Mouse (Mus musculus): Measurements from ENCODE around the gene Mettl7a2.
"Not testable (repeated sequence)": the region's sequence is repeated elsewhere in the genome, so short reads cannot be mapped to it uniquely, and the experiment has no call there.

DNA sequence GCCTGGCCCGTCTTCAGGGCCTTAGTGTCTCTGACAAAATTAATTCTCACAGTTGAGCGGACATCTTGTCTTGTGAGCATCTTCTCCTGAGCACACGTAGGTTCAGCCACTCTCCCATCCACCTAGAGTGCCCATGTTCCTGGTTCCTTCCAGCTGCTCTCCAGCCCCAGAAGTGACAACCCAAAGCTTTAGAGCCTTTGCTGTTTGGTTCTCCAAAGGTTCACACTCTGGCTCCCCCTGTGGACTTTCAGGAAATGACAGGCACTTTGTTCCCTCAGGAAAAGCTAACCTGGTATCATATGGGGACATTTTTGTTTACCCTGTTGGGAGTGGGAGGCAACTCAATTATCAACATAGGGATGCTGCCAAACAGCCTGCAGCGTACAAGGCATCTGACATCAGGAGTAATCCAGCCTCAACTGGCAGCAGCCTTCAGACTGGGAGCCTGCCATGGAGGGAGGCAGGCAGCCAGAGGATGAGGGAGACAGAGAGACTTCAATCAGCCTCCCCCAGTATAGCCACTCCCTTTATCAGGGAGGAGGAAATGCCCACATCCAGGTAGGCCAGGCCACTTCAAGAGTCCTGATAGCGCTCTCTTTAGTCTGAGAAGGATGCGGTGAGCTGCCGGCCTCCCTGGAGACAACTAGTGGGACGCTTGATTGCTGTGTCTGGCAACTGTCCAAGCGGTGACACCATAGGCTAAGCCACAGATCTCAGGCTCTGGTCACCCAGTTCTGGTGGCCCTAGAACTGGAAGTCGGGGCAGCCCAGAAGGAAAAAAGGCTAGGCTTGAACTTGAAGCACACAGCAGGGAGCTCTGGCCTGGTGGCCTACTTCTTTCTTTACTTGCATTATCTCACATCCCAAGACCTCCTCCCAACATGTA lies 20.7 kb upstream of the Mettl7a2 start:
- not testable (repeated sequence) for TF ChIP-seq POLR2A (IDR thresholded peaks at IDR 0.05; ENCODE audit: extremely low read depth, insufficient read depth, low read length); CTCF (IDR thresholded peaks at IDR 0.05; ENCODE audit: low read depth, low read length)
